Mouse (Mus musculus): ENCODE data around the gene Dse. TPM values are rescaled to one million over a fixed set of nuclear protein-coding genes. Genes with fewer than 3 reads are reported as not detected.

Dse gene
- polyA plus RNA-seq, 1 experiment from 2014 or later, result 22.8 TPM

GRCm38 (mm10) chr10:34223660-34224059 is 16.1 kb upstream of the Dse start:
- no peaks in the 10 kb centered on the region for H3K9me3 ChIP-seq
- no peaks in the 10 kb centered on the region for H3K36me3 ChIP-seq
- peak overlapping the region; percentile 52; the same call in 1 of the 2 replicates for H3K27ac ChIP-seq
- 42% methylated on average over 3 of the region's 3 CpGs for WGBS
- no peak for DNase-seq (ENCODE audit: low spot score)
- peaks cover 5% of the 10 kb centered on the region; the same call in 1 of the 2 replicates for H3K4me1 ChIP-seq
- H3K4me3 ChIP-seq, result no peak overlapping the region
- no peaks in the 10 kb centered on the region for H3K27me3 ChIP-seq (ENCODE audit: insufficient read depth, poor library complexity, severe bottlenecking)

DNA sequence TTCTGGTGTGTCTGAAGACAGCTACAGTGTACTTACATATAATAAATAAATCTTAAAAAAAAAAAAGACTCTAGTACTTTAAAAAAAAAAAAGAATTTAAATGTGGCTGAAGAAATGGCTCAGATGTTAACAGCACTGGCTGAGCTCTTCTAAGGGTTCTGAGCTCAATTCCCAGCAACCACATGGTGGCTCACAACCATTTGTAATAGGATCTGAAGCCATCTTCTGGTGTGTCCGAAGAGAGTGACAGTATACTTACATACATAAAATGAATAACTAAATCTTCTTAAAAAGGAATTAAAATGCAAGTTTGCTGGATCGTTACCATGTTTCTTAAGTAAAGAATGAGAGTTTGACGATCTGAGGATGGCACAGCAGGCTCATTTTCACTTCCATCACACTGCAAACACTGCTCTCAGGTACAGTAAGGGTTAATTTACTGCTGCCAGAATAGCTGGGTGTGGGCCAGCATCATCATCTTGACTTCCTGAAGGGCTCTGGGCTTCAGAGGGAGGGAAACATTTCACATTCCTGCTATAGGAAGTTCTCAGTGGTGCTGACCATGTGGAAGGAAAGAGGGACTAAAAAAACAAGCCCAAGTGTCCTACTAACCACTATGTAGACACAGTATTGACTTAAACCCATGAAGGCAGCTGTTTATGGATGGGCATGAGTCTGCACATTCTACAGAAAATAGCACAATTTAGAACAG is 14.6 kb upstream of the Dse start:
- no peak for DNase-seq (ENCODE audit: low spot score)
- Histone ChIP-seq H3K36me3 (no peaks in the 10 kb centered on the region), H3K9me3 (no peaks in the 10 kb centered on the region), H3K27ac (no peak overlapping the region), H3K27me3 (ENCODE audit: insufficient read depth, poor library complexity, severe bottlenecking) (no peaks in the 10 kb centered on the region), H3K4me3 (no peak overlapping the region), H3K4me1 (peaks cover 5% of the 10 kb centered on the region; the same call in 1 of the 2 replicates)
- WGBS, result 49% methylated on average over 3 of the region's 3 CpGs

DNA sequence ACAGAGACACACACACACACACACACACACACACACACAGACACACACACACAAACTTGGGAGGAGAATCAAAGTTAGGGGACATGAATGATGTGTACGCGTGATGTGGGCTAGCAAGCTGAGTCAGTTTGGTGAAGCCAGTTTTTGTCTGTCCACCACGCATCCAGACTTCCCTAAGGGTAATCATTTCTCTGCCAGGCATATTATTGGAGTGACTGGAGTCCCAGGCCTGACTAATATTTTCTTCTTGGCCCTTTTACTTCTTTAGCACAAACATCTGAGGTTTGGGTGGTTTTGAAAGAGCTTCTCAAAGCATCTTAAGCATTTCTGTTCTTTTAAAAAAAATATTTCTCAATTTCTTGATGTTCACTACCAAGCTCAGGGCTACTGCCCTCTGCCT is 10.7 kb upstream of the Dse start:
- WGBS, result 85% methylated on average over 3 of the region's 3 CpGs
- H3K36me3 ChIP-seq, result no peaks in the 10 kb centered on the region
- no peak overlapping the region for H3K27ac ChIP-seq
- no peaks in the 10 kb centered on the region for H3K4me1 ChIP-seq
- H3K9me3 ChIP-seq, result no peaks in the 10 kb centered on the region
- DNase-seq (ENCODE audit: low spot score), result no peak
- no peaks in the 10 kb centered on the region for H3K27me3 ChIP-seq (ENCODE audit: insufficient read depth, poor library complexity, severe bottlenecking)
- H3K4me3 ChIP-seq, result no peak overlapping the region

DNA sequence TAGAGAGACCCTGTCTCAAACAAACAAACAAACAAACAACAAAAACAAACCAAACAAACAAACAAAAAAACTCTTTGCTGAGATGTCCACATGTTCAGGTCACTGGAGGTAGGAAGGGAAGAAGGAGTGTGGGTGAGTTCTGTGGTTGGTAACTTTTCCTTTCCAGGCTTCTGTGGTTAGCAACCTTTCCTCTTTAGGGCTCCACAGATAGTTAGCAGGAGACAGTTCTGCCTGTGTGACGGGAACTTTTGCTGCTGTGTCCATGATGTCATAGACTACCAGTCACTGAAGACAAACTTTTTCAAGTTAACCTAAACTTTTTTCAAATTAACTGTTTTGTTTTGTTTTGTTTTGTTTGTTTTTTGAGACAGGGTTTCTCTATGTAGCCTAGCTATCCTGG is 8.2 kb upstream of the Dse start:
- DNase-seq (ENCODE audit: low spot score), result no peak
- no peak overlapping the region for H3K4me3 ChIP-seq
- H3K27ac ChIP-seq, result no peak overlapping the region
- no peaks in the 10 kb centered on the region for H3K9me3 ChIP-seq
- H3K4me1 ChIP-seq, result no peaks in the 10 kb centered on the region
- H3K27me3 ChIP-seq (ENCODE audit: insufficient read depth, poor library complexity, severe bottlenecking), result no peaks in the 10 kb centered on the region
- 81% methylated on average over 1 of the region's 1 CpGs for WGBS
- H3K36me3 ChIP-seq, result no peaks in the 10 kb centered on the region

DNA sequence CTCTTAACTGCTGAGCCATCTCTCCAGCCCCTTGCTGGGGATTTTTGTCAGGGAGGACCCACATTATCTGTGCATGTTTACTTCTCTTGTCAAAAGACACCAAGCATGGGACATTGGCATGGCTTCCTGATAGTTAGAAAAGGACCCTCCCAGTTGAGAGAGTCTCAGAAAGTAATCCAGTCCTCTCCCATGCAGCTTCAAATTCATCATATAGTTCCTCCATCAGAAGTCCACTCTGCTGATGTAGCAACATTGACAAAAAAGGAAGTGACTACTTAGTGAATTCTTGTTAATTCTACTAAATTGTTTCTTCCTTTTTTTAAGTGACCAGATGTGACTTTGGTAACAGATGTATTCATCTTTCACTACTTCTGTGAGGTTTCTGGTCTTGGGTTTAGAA is 2.4 kb upstream of the Dse start:
- no peak for DNase-seq (ENCODE audit: low spot score)
- no peaks in the 10 kb centered on the region for H3K27me3 ChIP-seq (ENCODE audit: insufficient read depth, poor library complexity, severe bottlenecking)
- no peaks in the 10 kb centered on the region for H3K36me3 ChIP-seq
- no peak overlapping the region for H3K27ac ChIP-seq
- peaks cover 7% of the 10 kb centered on the region; the same call in 1 of the 2 replicates for H3K4me1 ChIP-seq
- no peaks in the 10 kb centered on the region for H3K9me3 ChIP-seq
- H3K4me3 ChIP-seq, result no peak overlapping the region

DNA sequence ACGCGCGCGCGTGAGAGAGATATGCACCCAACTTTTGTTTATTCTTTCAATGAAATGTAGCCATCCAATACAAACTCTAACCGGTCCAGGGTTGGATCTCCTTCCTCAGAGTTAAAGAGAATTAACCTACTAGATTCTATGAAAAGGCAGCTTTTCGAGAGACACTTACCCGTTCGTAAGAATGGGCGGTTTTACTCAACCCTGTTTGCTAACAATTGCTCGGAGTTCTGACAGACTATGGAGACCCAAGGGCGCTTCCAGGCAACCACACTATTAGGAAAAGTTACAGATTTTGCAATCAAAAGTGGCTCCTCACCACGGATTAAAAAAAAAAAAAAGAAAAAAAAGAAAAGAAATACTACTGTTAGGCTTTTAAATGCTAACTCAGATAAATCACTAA is 516 bp upstream of the Dse start:
- no peaks in the 10 kb centered on the region for H3K9me3 ChIP-seq
- WGBS, result 2% methylated on average over 13 of the region's 13 CpGs
- peaks cover 9% of the 10 kb centered on the region; the same call in 1 of the 2 replicates for H3K4me1 ChIP-seq
- H3K4me3 ChIP-seq, result peak overlapping the region; percentile 90
- H3K27ac ChIP-seq, result peak overlapping the region; percentile 98
- no peaks in the 10 kb centered on the region for H3K27me3 ChIP-seq (ENCODE audit: insufficient read depth, poor library complexity, severe bottlenecking)
- no peak for DNase-seq (ENCODE audit: low spot score)
- H3K36me3 ChIP-seq, result no peaks in the 10 kb centered on the region

- peak; percentile 88 for DNase-seq (ENCODE audit: low spot score)
- H3K4me3 ChIP-seq, result peak overlapping the region; percentile 90
- under 1% methylated on average over 63 of the region's 65 CpGs for WGBS
- no peaks in the 10 kb centered on the region for H3K9me3 ChIP-seq
- H3K27me3 ChIP-seq (ENCODE audit: insufficient read depth, poor library complexity, severe bottlenecking), result no peaks in the 10 kb centered on the region
- peak overlapping the region; percentile 98 for H3K27ac ChIP-seq
- H3K4me1 ChIP-seq, result peaks cover 9% of the 10 kb centered on the region; the same call in 1 of the 2 replicates
- H3K36me3 ChIP-seq, result no peaks in the 10 kb centered on the region
Observed at GRCm38 (mm10) chr10:34206783-34207502, 572 bp downstream of the Dse start.

- Histone ChIP-seq H3K4me3 (peak overlapping the region; percentile 90), H3K27ac (peak overlapping the region; percentile 98), H3K27me3 (ENCODE audit: insufficient read depth, poor library complexity, severe bottlenecking) (no peaks in the 10 kb centered on the region), H3K36me3 (no peaks in the 10 kb centered on the region), H3K4me1 (peaks cover 9% of the 10 kb centered on the region; the same call in 1 of the 2 replicates), H3K9me3 (no peaks in the 10 kb centered on the region)
- DNase-seq (ENCODE audit: low spot score), result peak; percentile 85
- WGBS, result 1% methylated on average over 15 of the region's 15 CpGs
Observed at GRCm38 (mm10) chr10:34206436-34206782, 1.1 kb downstream of the Dse start.

- WGBS, result 87% methylated on average over 1 of the region's 1 CpGs
- Histone ChIP-seq H3K27ac (no peak overlapping the region), H3K9me3 (no peaks in the 10 kb centered on the region), H3K4me3 (peak overlapping the region; percentile 90), H3K4me1 (peaks cover 9% of the 10 kb centered on the region; the same call in 1 of the 2 replicates), H3K36me3 (no peaks in the 10 kb centered on the region), H3K27me3 (ENCODE audit: insufficient read depth, poor library complexity, severe bottlenecking) (no peaks in the 10 kb centered on the region)
- DNase-seq (ENCODE audit: low spot score), result no peak
Observed at GRCm38 (mm10) chr10:34205825-34206224, 1.7 kb downstream of the Dse start.

DNA sequence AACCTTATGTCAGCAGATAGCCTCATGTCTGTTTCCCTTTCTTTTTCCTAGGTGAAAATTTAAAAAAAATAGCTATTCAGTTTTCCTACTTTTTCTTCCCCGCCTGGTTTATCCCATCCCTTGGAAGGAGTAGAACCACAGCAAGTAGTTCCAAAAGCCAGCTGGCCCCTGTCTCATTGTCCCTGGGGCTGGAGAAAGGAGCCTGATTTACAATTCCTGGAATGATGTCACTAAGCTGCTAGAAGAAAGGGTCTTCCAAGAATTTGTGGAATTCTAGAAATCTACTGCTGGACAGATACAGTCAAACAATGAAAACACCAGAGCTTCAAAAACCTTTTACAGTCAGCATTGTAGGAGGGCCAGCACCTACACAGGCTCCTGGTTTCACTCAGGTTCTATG is 6.8 kb downstream of the Dse start:
- 87% methylated on average over 1 of the region's 1 CpGs for WGBS
- no peaks in the 10 kb centered on the region for H3K27me3 ChIP-seq (ENCODE audit: insufficient read depth, poor library complexity, severe bottlenecking)
- peaks cover 19% of the 10 kb centered on the region for H3K4me1 ChIP-seq
- no peak overlapping the region for H3K27ac ChIP-seq
- H3K4me3 ChIP-seq, result no peak overlapping the region
- H3K36me3 ChIP-seq, result peaks cover 3% of the 10 kb centered on the region; the same call in 1 of the 2 replicates
- no peaks in the 10 kb centered on the region for H3K9me3 ChIP-seq
- DNase-seq (ENCODE audit: low spot score), result no peak

GRCm38 (mm10) chr10:34198574-34198973 is 8.9 kb downstream of the Dse start:
- Histone ChIP-seq H3K27ac (no peak overlapping the region), H3K27me3 (ENCODE audit: insufficient read depth, poor library complexity, severe bottlenecking) (no peaks in the 10 kb centered on the region), H3K36me3 (peaks cover 3% of the 10 kb centered on the region; the same call in 1 of the 2 replicates), H3K9me3 (no peaks in the 10 kb centered on the region), H3K4me1 (peaks cover 19% of the 10 kb centered on the region), H3K4me3 (no peak overlapping the region)
- 55% methylated on average over 3 of the region's 3 CpGs for WGBS
- DNase-seq (ENCODE audit: low spot score), result no peak

- H3K4me1 ChIP-seq, result peaks cover 19% of the 10 kb centered on the region
- WGBS, result 25% methylated on average over 3 of the region's 3 CpGs
- peaks cover 3% of the 10 kb centered on the region; the same call in 1 of the 2 replicates for H3K36me3 ChIP-seq
- no peaks in the 10 kb centered on the region for H3K9me3 ChIP-seq
- no peak for DNase-seq (ENCODE audit: low spot score)
- H3K27ac ChIP-seq, result no peak overlapping the region
- no peaks in the 10 kb centered on the region for H3K27me3 ChIP-seq (ENCODE audit: insufficient read depth, poor library complexity, severe bottlenecking)
- H3K4me3 ChIP-seq, result no peak overlapping the region
Observed at GRCm38 (mm10) chr10:34198061-34198460, 9.5 kb downstream of the Dse start.

GRCm38 (mm10) chr10:34197269-34197668 is 10.2 kb downstream of the Dse start:
- 69% methylated on average over 3 of the region's 3 CpGs for WGBS
- Histone ChIP-seq H3K4me3 (no peak overlapping the region), H3K27ac (no peak overlapping the region), H3K4me1 (peaks cover 19% of the 10 kb centered on the region), H3K36me3 (peaks cover 3% of the 10 kb centered on the region; the same call in 1 of the 2 replicates), H3K9me3 (no peaks in the 10 kb centered on the region), H3K27me3 (ENCODE audit: insufficient read depth, poor library complexity, severe bottlenecking) (no peaks in the 10 kb centered on the region)
- no peak for DNase-seq (ENCODE audit: low spot score)
